Mouse (Mus musculus) CH12.LX (cell line): Measurements from ENCODE around the gene Akap3.

Source experiments
- CHD1 ChIP-seq: IDR thresholded peaks from 2 replicates; pipeline ENCODE4 v1.6.1; 2012; ENCODE audit warnings: low read depth, low read length, improper control_type of control experiment, inconsistent platforms
- CTCF ChIP-seq, 2 experiments: IDR thresholded peaks in 1 of 2; conservative IDR thresholded peaks in 1 of 2; 2 replicates each; pipeline ENCODE4 v1.5.1; 2011 to 2012; ENCODE audit warnings: low read depth in 2 of 2, low read length in 2 of 2, improper control_type of control experiment in 1 of 2, inconsistent platforms in 1 of 2, mild to moderate bottlenecking in 1 of 2, moderate library complexity in 1 of 2
- E2F4 ChIP-seq: IDR thresholded peaks from 2 replicates; pipeline ENCODE4 v1.6.1; 2011; ENCODE audit warnings: low read depth, low read length, improper control_type of control experiment; ENCODE audit not compliant: insufficient replicate concordance
- JUN ChIP-seq: IDR thresholded peaks from 2 replicates; pipeline ENCODE4 v1.6.1; 2011; ENCODE audit warnings: low read depth, mild to moderate bottlenecking, low read length, improper control_type of control experiment, moderate library complexity; ENCODE audit not compliant: insufficient read depth
- MXI1 ChIP-seq: IDR thresholded peaks from 2 replicates; pipeline ENCODE4 v1.6.1; 2011; ENCODE audit warnings: mild to moderate bottlenecking, low read depth, low read length, improper control_type of control experiment
- PAX5 ChIP-seq: IDR thresholded peaks from 2 replicates; pipeline ENCODE4 v1.6.1; 2012; ENCODE audit warnings: low read length, inconsistent platforms, mixed read lengths
- POLR2A ChIP-seq: IDR thresholded peaks from 2 replicates; pipeline ENCODE4 v1.6.1; 2011; ENCODE audit warnings: low read depth, mild to moderate bottlenecking, improper control_type of control experiment, low read length
- POLR2AphosphoS2 ChIP-seq: IDR thresholded peaks from 2 replicates; pipeline ENCODE4 v1.6.1; 2011; ENCODE audit warnings: low read depth, low read length, improper control_type of control experiment
- SMC3 ChIP-seq: IDR thresholded peaks from 2 replicates; pipeline ENCODE4 v1.6.1; 2011; ENCODE audit warnings: low read depth, low read length, improper control_type of control experiment
- ZNF384 ChIP-seq: IDR thresholded peaks from 2 replicates; pipeline ENCODE4 v1.6.1; 2012; ENCODE audit warnings: low read depth, low read length, improper control_type of control experiment, inconsistent platforms

DNA sequence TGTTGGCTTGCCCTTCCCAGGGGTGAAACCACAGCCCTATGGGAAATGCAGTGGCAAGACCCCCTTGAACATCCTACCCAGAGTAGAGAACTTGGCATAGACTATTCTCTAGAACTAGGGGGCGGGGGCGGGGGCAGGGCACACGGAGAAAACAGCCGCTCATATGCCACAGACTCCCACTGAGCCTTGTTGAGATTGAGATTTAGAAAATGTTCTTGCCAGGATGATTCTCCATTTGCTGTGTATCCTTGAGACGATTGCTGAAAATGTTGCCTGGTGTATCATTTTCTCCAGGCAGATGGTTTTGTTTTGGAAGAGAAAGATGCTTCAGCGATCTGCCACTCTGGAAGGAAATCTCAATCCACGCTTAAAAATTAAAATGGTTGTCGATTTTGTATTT is 44.3 kb upstream of the Akap3 start:
- TF ChIP-seq CTCF (conservative IDR thresholded peaks at IDR 0.05 in 1 of 2, IDR thresholded peaks at IDR 0.05 in 1 of 2; ENCODE audit: low read depth in 2 of 2, low read length in 2 of 2): no peak
- TF ChIP-seq CHD1: no peak
- TF ChIP-seq MXI1: no peak
- no peak for TF ChIP-seq E2F4
- no peak for TF ChIP-seq JUN
- TF ChIP-seq ZNF384: no peak
- no peak for TF ChIP-seq POLR2A
- no peak for TF ChIP-seq PAX5
- TF ChIP-seq POLR2AphosphoS2: no peak
- no peak for TF ChIP-seq SMC3
